Mouse (Mus musculus) C3H10T1/2 (cell line): ENCODE data around the gene Zfp418. TPM values are rescaled to one million over a fixed set of nuclear protein-coding genes. Genes with fewer than 3 reads are reported as not detected.

Experiments
- polyA plus RNA-seq, 2 experiments: library from polyadenylated mRNA; unstranded; fragments of >200 nt; fragmentation: generic; extraction: Trizol; gene quantifications; one replicate each; pipeline ENCODE4 v1.2.1; 2012; ENCODE audit warnings: missing spikeins in 2 of 2

The Zfp418 gene
- under 1 TPM; 0.05 to 0.86 TPM for polyA plus RNA-seq

GRCm38 (mm10) chr7:7171227-7172147, at the start of gene Zfp418:
Gene Zfp418, plus strand, starts transcription at chr7:7171330.

DNA sequence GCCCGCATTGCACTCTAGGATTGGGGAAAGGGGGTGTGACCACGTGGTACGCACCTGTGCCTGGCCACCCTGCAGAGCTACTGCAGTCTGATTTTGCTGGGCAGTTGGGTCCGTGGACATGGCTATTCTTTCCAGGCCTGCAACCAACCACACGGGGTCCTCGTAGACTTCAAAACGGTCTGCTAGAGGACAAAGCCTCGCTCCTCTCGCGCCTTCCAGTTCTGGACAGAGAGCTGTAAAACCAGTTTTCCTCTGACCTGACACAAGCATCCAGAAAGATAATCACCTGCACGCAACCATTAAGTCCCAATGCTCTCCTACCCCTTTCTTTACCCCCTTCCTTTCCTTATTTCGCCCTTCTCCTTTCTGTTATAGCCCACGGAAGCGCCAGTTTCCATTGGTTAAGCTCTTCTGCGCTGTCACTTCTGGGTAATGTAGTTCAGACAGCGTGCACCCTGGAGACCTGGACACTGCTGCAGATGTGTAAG, 34.7 kb upstream of the Zfp418 start, which contains the start of gene Zfp773:
Zfp773 (minus strand) TSS at position 377 of the 488 bp plus-strand sequence.

GRCm38 (mm10) chr7:7209313-7210151, 38.4 kb downstream of the Zfp418 start, which contains the start of gene Zfp772:
Gene Zfp772, minus strand, starts transcription at chr7:7209998.

Other genes starting within 250 kb of the Zfp418 start
- gene Aurkc, start 176.0 kb upstream of the Zfp418 start, polyA plus RNA-seq, result not detected
- gene Zfp954, start 49.8 kb upstream of the Zfp418 start, polyA plus RNA-seq, result 1 to 10 TPM; 4.8 to 10.0 TPM
- gene Zfp773, start 34.6 kb upstream of the Zfp418 start, polyA plus RNA-seq, result under 1 TPM in 1 of 2 experiments, not detected in 1; 0.35 TPM
- 1 to 10 TPM in 1 of 2 experiments, under 1 TPM in 1; 0.28 to 1.7 TPM for gene Zfp772, start 38.7 kb downstream of the Zfp418 start, polyA plus RNA-seq
- gene Vmn2r29, start 76.0 kb downstream of the Zfp418 start, polyA plus RNA-seq, result not detected
- gene Gm45844, start 107.0 kb downstream of the Zfp418 start, polyA plus RNA-seq, result under 1 TPM; 0.07 to 0.34 TPM
- gene Clcn4, start 129.5 kb downstream of the Zfp418 start, polyA plus RNA-seq, result 10 to 100 TPM in 1 of 2 experiments, 1 to 10 TPM in 1; 1.8 to 12.5 TPM
- not detected for gene Vmn2r30, start 166.3 kb downstream of the Zfp418 start, polyA plus RNA-seq
- gene Gm45783, start 203.2 kb downstream of the Zfp418 start, polyA plus RNA-seq, result not detected
- gene Vmn2r31, start 228.4 kb downstream of the Zfp418 start, polyA plus RNA-seq, result not detected